Mouse (Mus musculus) layer of hippocampus, postnatal 14 days (tissue): ENCODE results near the gene AU040320. TPM values are rescaled to one million over a fixed set of nuclear protein-coding genes. Genes with fewer than 3 reads are reported as not detected.

Source experiments
- DNase-seq, 2 experiments: peaks; one replicate each; pipeline ENCODE4 v3.0.0; 2021 to 2022; ENCODE audit warnings: low spot score in 2 of 2, mixed read lengths in 1 of 2
- total RNA-seq, 2 experiments: library from RNA; stranded (reverse); gene quantifications; 2 replicates each; pipeline ENCODE4 v1.2.3; 2021

Gene AU040320
- total RNA-seq, 2 experiments from 2014 or later: 59.2 to 59.4 TPM

GRCm38 (mm10) chr4:126850019-126850777 is 96.9 kb downstream of the AU040320 start:
- DNase-seq: no peak

GRCm38 (mm10) chr4:126850778-126851080 is 97.4 kb downstream of the AU040320 start:
- no peak for DNase-seq

GRCm38 (mm10) chr4:126852971-126853370 is 99.6 kb downstream of the AU040320 start:
- no peak for DNase-seq

- DNase-seq: no peak
Measured at GRCm38 (mm10) chr4:126860268-126860986, 107.1 kb downstream of the AU040320 start.

- no peak for DNase-seq
Measured at GRCm38 (mm10) chr4:126861514-126862266, 108.3 kb downstream of the AU040320 start.

GRCm38 (mm10) chr4:126868699-126869098 is 115.4 kb downstream of the AU040320 start:
- no peak for DNase-seq

- no peak for DNase-seq
Measured at GRCm38 (mm10) chr4:126872717-126873116, 119.4 kb downstream of the AU040320 start.

- no peak for DNase-seq
Measured at GRCm38 (mm10) chr4:126879560-126880275, 126.4 kb downstream of the AU040320 start.

- no peak for DNase-seq
Measured at GRCm38 (mm10) chr4:126883602-126884001, 130.3 kb downstream of the AU040320 start.

- DNase-seq: no peak
Measured at GRCm38 (mm10) chr4:126885953-126886352, 132.6 kb downstream of the AU040320 start.

- no peak for DNase-seq
Measured at GRCm38 (mm10) chr4:126889879-126890278, 136.5 kb downstream of the AU040320 start.

Other genes with a start within 250 kb of the AU040320 start
- gene Ago4, start 220.1 kb upstream of the AU040320 start, total RNA-seq: 1 to 10 TPM; 6.4 to 6.7 TPM
- gene Clspn, start 196.6 kb upstream of the AU040320 start, total RNA-seq: 1 to 10 TPM; 2.5 to 2.6 TPM
- 10 to 100 TPM; 68.6 TPM for gene 5730409E04Rik, start 143.7 kb upstream of the AU040320 start, total RNA-seq
- 100 to 1,000 TPM; 128 to 130 TPM for gene Psmb2, start 75.9 kb upstream of the AU040320 start, total RNA-seq
- gene Tfap2e, start 17.3 kb upstream of the AU040320 start, total RNA-seq: not detected
- gene Ncdn, start 106 bp upstream of the AU040320 start, total RNA-seq: 1,000 to 10,000 TPM; 1,231 to 1,244 TPM
- gene Zmym4, start 214.6 kb downstream of the AU040320 start, total RNA-seq: 10 to 100 TPM; 46.0 to 49.0 TPM